Mouse (Mus musculus) B cell, adult 62 days (primary cell): ENCODE measurements around the gene Gm6509. TPM values are rescaled to one million over a fixed set of nuclear protein-coding genes. Genes with fewer than 3 reads are reported as not detected.

ENCODE experiments used
- total RNA-seq: library from RNA; stranded (reverse); gene quantifications from 4 replicates; pipeline ENCODE4 v1.2.4, GENCODE M21; 2023

Gm6509 gene
- not detected in 4 replicates for total RNA-seq

GRCm38 (mm10) chr5:94623679-94624078 lies at the start of gene Gm6509:
Gm6509 (plus strand) TSS chr5:94623979.

GRCm38 (mm10) chr5:94616242-94616641 lies 7.5 kb upstream of the Gm6509 start, which contains the start of gene Gm3147:
Gm3147 (minus strand) TSS chr5:94616342.

GRCm38 (mm10) chr5:94648082-94648481 lies 24.3 kb downstream of the Gm6509 start, which contains the start of gene Gm6205:
Gm6205 (plus strand) TSS chr5:94648382.

Other genes starting within 250 kb of the Gm6509 start
- gene Gm7682, start 178.2 kb upstream of the Gm6509 start, total RNA-seq: not detected in 4 replicates
- not detected in 4 replicates for gene Gm3139, start 97.7 kb upstream of the Gm6509 start, total RNA-seq
- gene Gm3147, start 7.6 kb upstream of the Gm6509 start, total RNA-seq: not detected in 4 replicates
- not detected in 4 replicates for gene Gm6205, start 24.4 kb downstream of the Gm6509 start, total RNA-seq
- not detected in 4 replicates for gene Gm3183, start 241.5 kb downstream of the Gm6509 start, total RNA-seq